ENCODE assay signal across 14 mouse cellular contexts in genomic region chr9:15978317-15978716, GRCm38 (mm10).
"Had no signal": no experiment of that assay in that cellular context is flagged by ENCODE, and none has a peak within 500 bp of the region (broad histone marks: within the 10 kb centered on the region; RNA-seq: fewer than 3 reads in every experiment).

No protein-coding gene starts in this region.

- H3K9ac ChIP-seq: liver, embryonic 15.5 days; midbrain, embryonic 13.5 days; neural tube, embryonic 12.5 days; stomach, embryonic 15.5 days had no signal

- H3K4me1 ChIP-seq: liver, embryonic 15.5 days; neural tube, embryonic 12.5 days had no signal

- H3K27me3 ChIP-seq: liver, embryonic 15.5 days; midbrain, embryonic 13.5 days; neural tube, embryonic 12.5 days; stomach, embryonic 15.5 days had no signal

- H3K9me3 ChIP-seq: limb, embryonic 10.5 days; liver, embryonic 15.5 days; midbrain, embryonic 13.5 days; neural tube, embryonic 12.5 days; stomach, embryonic 15.5 days had no signal

- H3K36me3 ChIP-seq: limb, embryonic 10.5 days; liver, embryonic 15.5 days; midbrain, embryonic 13.5 days; neural tube, embryonic 12.5 days; stomach, embryonic 15.5 days had no signal

- H3K4me3 ChIP-seq: layer of hippocampus, adult 2 months; limb, embryonic 10.5 days; liver, embryonic 15.5 days; midbrain, embryonic 13.5 days; neural tube, embryonic 12.5 days; stomach, embryonic 15.5 days had no signal

- DNase-seq: kidney, postnatal 10 days; kidney, postnatal 4 days; lung, adult 2 months; lung, postnatal 36 days; right cerebral cortex, postnatal 14 days; thymus, postnatal 4 days had no signal

- H3K27ac ChIP-seq: layer of hippocampus, adult 2 months; limb, embryonic 10.5 days; liver, embryonic 15.5 days; midbrain, embryonic 13.5 days; neural tube, embryonic 12.5 days had no signal

- H3K4me2 ChIP-seq: liver, embryonic 11.5 days; liver, embryonic 15.5 days; midbrain, embryonic 13.5 days; neural tube, embryonic 12.5 days; stomach, embryonic 15.5 days had no signal

- ATAC-seq: lung, postnatal 0 days had no signal
